11 mouse cellular contexts compared by ENCODE assay signal in genomic region chr2:149832301-149832700, GRCm38 (mm10). TPM values are rescaled to one million over a fixed set of nuclear protein-coding genes. Genes with fewer than 3 reads are reported as not detected.
DNase-seq lines count a peak whose midpoint lies in the region; ATAC-seq lines count a peak whose summit lies in the region.
"Had no signal": no experiment of that assay in that cellular context is flagged by ENCODE, and none has a peak within 500 bp of the region (broad histone marks: within the 10 kb centered on the region; RNA-seq: fewer than 3 reads in every experiment).

No protein-coding gene starts in this region.

- H3K36me3 ChIP-seq in lung, embryonic 15.5 days = no peaks in the 10 kb centered on the region
- no peaks in the 10 kb centered on the region for H3K36me3 ChIP-seq in intestine, embryonic 15.5 days
- H3K36me3 ChIP-seq in neural tube, embryonic 15.5 days = no peaks in the 10 kb centered on the region
- H3K36me3 ChIP-seq: liver, embryonic 12.5 days had no signal

- peaks cover 16% of the 10 kb centered on the region; the same call in 1 of the 2 replicates for H3K4me1 ChIP-seq in lung, embryonic 15.5 days
- H3K4me1 ChIP-seq in intestine, embryonic 15.5 days (replicated peaks) = peaks cover 17% of the 10 kb centered on the region; the same call in 1 of the 2 replicates
- peaks cover 30% of the 10 kb centered on the region for H3K4me1 ChIP-seq in neural tube, embryonic 15.5 days
- H3K4me1 ChIP-seq: liver, embryonic 12.5 days had no signal

- H3K4me2 ChIP-seq in lung, embryonic 15.5 days = peak overlapping the region; percentile 93
- peak overlapping the region; percentile 91 for H3K4me2 ChIP-seq in intestine, embryonic 15.5 days (replicated peaks)
- peak overlapping the region; percentile 92 for H3K4me2 ChIP-seq in neural tube, embryonic 15.5 days

- no peak overlapping the region for H3K9ac ChIP-seq in lung, embryonic 15.5 days
- H3K9ac ChIP-seq in intestine, embryonic 15.5 days = no peak overlapping the region
- H3K9ac ChIP-seq in neural tube, embryonic 15.5 days (replicated peaks) = peak overlapping the region; percentile 67
- H3K9ac ChIP-seq: liver, embryonic 12.5 days had no signal

- no peaks in the 10 kb centered on the region for H3K9me3 ChIP-seq in lung, embryonic 15.5 days
- no peaks in the 10 kb centered on the region for H3K9me3 ChIP-seq in intestine, embryonic 15.5 days
- no peaks in the 10 kb centered on the region for H3K9me3 ChIP-seq in neural tube, embryonic 15.5 days (replicated peaks)
- H3K9me3 ChIP-seq: liver, embryonic 12.5 days had no signal

- DNase-seq in cerebellum, postnatal 14 days = peak; percentile 8 to 22
- DNase-seq in cerebellum, adult 9-11 months = no peak
- DNase-seq in lung, adult 18-20 months = no peak
- DNase-seq in adrenal gland, postnatal 4 days (ENCODE audit: low spot score in 2 of 2) = no peak

- H3K27me3 ChIP-seq in lung, embryonic 15.5 days = peaks cover 45% of the 10 kb centered on the region
- H3K27me3 ChIP-seq in intestine, embryonic 15.5 days (replicated peaks) = peaks cover 39% of the 10 kb centered on the region
- H3K27me3 ChIP-seq in neural tube, embryonic 15.5 days (replicated peaks) = peaks cover 6% of the 10 kb centered on the region

- 9% methylated on average over 5 of the region's 5 CpGs for WGBS in lung, embryonic 15.5 days
- WGBS in intestine, embryonic 15.5 days = 16% methylated on average over 5 of the region's 5 CpGs
- 11% methylated on average over 5 of the region's 5 CpGs for WGBS in neural tube, embryonic 15.5 days

- no peak overlapping the region for H3K27ac ChIP-seq in lung, embryonic 15.5 days
- no peak overlapping the region for H3K27ac ChIP-seq in intestine, embryonic 15.5 days
- peak overlapping the region; percentile 82 for H3K27ac ChIP-seq in neural tube, embryonic 15.5 days (replicated peaks)
- H3K27ac ChIP-seq: kidney, postnatal 0 days; liver, embryonic 12.5 days had no signal

- ATAC-seq in lung, embryonic 15.5 days (ENCODE audit: borderline replicate concordance, extremely low read depth, low FRiP score, low TSS enrichment) = no peak
- ATAC-seq in intestine, embryonic 15.5 days = no peak
- ATAC-seq in neural tube, embryonic 15.5 days (ENCODE audit: low FRiP score) = no peak
- ATAC-seq in activated CD4-positive, CD25-positive, alpha-beta regulatory T cell, adult 4 months = no peak
- ATAC-seq: liver, embryonic 12.5 days; Patski had no signal

- peak overlapping the region; percentile 46; the same call in 1 of the 2 replicates for H3K4me3 ChIP-seq in lung, embryonic 15.5 days
- peak overlapping the region; percentile 48 for H3K4me3 ChIP-seq in intestine, embryonic 15.5 days (replicated peaks)
- H3K4me3 ChIP-seq in neural tube, embryonic 15.5 days (replicated peaks) = peak overlapping the region; percentile 66
- H3K4me3 ChIP-seq: liver, embryonic 12.5 days had no signal

RNA-seq across cellular contexts. Expression of gene C530025M09Rik, which starts 1.3 kb away (rescaled TPM):
- polyA plus RNA-seq in lung, embryonic 15.5 days (2015; fragmentation: Nextera tagmentation; extraction: Ambion mirVana) = 0.31 TPM in 1 of 2 replicates, not detected in the other
- polyA plus RNA-seq in intestine, embryonic 15.5 days (2015; fragmentation: Nextera tagmentation; extraction: Ambion mirVana) = 0.25 TPM in 1 of 2 replicates, not detected in the other
- 3.8 and 4.7 TPM in 2 replicates for polyA plus RNA-seq in neural tube, embryonic 15.5 days (2015; fragmentation: Nextera tagmentation; extraction: Ambion mirVana)
- not detected for total RNA-seq in adrenal gland, postnatal 4 days (2021)
- polyA plus RNA-seq in activated CD4-positive, CD25-positive, alpha-beta regulatory T cell, adult 4 months (2017; shearing (Covaris generic)) = not detected
- polyA plus RNA-seq: kidney, postnatal 0 days; liver, embryonic 12.5 days; Patski had no signal

RNA-seq across cellular contexts. Expression of gene Syndig1, which starts 3.3 kb away (rescaled TPM):
- 3.9 and 4.7 TPM in 2 replicates for polyA plus RNA-seq in lung, embryonic 15.5 days (2015; fragmentation: Nextera tagmentation; extraction: Ambion mirVana)
- 6.7 and 7.2 TPM in 2 replicates for polyA plus RNA-seq in intestine, embryonic 15.5 days (2015; fragmentation: Nextera tagmentation; extraction: Ambion mirVana)
- polyA plus RNA-seq in neural tube, embryonic 15.5 days (2015; fragmentation: Nextera tagmentation; extraction: Ambion mirVana) = 73.2 and 77.9 TPM in 2 replicates
- 1 to 10 TPM; 2.9 to 3.5 TPM for total RNA-seq in adrenal gland, postnatal 4 days (2021)
- under 1 TPM in 1 of 2 experiments, not detected in 1; 0.32 TPM for polyA plus RNA-seq in activated CD4-positive, CD25-positive, alpha-beta regulatory T cell, adult 4 months (2017; shearing (Covaris generic))

Comparison
In these comparisons a context has a peak if more than half of its experiments do, and no peak if none do; other contexts are left out.
1. DNase-seq: peak in cerebellum, postnatal 14 days (2 of 2); none in cerebellum, adult 9-11 months (single experiment), lung, adult 18-20 months (0 of 2) and adrenal gland, postnatal 4 days (0 of 2).
2. Peak in every context shown above with its lines, with median percentiles within 50 percentile points of each other: H3K4me2 ChIP-seq and H3K4me3 ChIP-seq.